Mouse (Mus musculus): ENCODE measurements around the gene Mccc2. TPM values are rescaled to one million over a fixed set of nuclear protein-coding genes. Genes with fewer than 3 reads are reported as not detected.
"Not testable (repeated sequence)": the region's sequence is repeated elsewhere in the genome, so short reads cannot be mapped to it uniquely, and the experiment has no call there.

Gene Mccc2
- polyA plus RNA-seq (2014; fragmentation: Nextera tagmentation; extraction: Ambion mirVana): 35.1 and 39.8 TPM in 2 replicates

DNA sequence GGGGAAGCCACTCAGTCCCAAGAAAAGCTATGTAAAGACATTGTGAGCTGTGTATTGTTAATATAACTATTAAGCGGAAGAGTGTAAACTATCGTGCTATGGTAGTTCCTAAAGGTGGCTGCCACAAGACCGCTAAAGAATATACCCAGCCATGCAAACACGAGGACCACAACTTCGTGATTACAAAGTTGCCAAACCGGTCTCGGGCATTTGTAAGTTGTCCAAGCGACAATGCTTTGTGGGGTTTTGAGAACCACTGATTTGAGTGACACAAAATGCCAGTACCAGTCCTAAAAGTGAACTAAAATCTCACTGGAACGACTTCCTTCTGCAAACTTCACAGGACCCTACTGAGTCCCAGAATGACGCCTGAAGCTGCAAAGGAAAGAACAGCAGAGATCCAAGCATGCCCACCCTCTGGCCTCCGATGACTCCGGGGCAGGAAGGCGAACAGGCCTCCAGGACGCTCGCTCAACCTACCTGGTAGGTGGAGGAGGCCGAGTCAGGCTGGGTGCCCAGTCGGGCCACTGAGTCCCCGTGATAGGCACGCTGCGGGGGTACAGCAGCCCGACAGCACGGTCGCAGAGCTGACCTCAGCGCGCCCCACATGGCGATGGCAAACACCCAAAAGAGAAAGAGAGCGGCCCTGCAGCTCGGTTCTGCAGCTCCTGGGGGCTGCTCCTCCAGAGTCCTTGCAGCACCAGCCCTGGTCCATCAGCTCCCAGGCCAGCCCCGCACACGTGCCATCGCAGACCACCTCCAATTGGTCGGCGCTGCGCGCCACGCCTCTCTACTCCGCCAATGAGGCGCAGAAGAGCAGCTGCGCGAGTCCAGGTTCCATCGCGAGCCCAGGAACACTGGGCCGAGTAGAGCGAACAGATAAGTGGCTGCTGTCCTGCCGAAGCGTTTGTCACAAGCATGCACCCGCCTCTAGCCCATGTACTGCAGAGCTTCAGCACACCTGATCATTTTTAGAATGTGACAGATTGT is at the start of gene Mccc2:
Mccc2 (minus strand) TSS at position 734 of the 990 bp plus-strand sequence.
- Histone ChIP-seq H3K27ac (peak within 1 kb of the TSS; percentile 71), H3K9ac (peak within 1 kb of the TSS; percentile 87), H3K4me3 (replicated peaks; ENCODE audit: low read length) (peak within 1 kb of the TSS; percentile 76), H3K4me2 (replicated peaks) (peak within 1 kb of the TSS; percentile 87), H3K36me3 (replicated peaks; ENCODE audit: control insufficient read depth, insufficient read depth) (peaks cover under 1% of the 10 kb centered on the region; the same call in 1 of the 2 replicates), H3K27me3 (ENCODE audit: control insufficient read depth, insufficient read depth, low read length) (no peaks in the 10 kb centered on the region), H3K9me3 (ENCODE audit: control insufficient read depth, low read length) (no peaks in the 10 kb centered on the region), H3K4me1 (replicated peaks; ENCODE audit: control insufficient read depth, insufficient read depth, low read length) (peaks cover 15% of the 10 kb centered on the region)
- 4% methylated on average over 47 of the region's 47 CpGs for WGBS
- ATAC-seq (ENCODE audit: low FRiP score): peak; percentile 100
- DNase-seq (ENCODE audit: low spot score): peak; percentile 92

DNA sequence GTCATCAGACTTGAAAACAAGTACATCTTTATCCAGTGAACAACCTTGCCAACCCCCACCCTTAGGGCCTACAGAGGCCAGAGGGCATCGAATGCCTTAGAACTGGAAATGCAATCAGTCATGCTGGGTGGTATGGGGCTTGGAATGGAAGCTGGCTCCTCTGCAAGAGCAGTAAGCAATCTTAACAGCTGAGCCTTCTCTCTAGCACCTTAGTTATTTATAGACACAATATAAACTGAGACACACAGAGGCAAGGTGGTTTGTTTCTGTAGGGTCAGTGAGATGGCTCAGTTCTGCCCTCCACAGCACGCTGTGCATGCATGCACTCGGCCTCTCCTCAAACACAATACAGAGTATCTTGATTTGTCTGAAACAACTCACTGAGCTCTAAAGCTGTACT is 48.5 kb upstream of the Mccc2 start:
- DNase-seq (ENCODE audit: low spot score): no peak
- no peak overlapping the region for H3K4me2 ChIP-seq (replicated peaks)
- no peak for ATAC-seq (ENCODE audit: low FRiP score)
- no peaks in the 10 kb centered on the region for H3K4me1 ChIP-seq (replicated peaks; ENCODE audit: control insufficient read depth, insufficient read depth, low read length)
- H3K36me3 ChIP-seq (replicated peaks; ENCODE audit: control insufficient read depth, insufficient read depth): peaks cover 84% of the 10 kb centered on the region
- 95% methylated on average over 3 of the region's 3 CpGs for WGBS
- no peak overlapping the region for H3K27ac ChIP-seq
- no peaks in the 10 kb centered on the region for H3K27me3 ChIP-seq (ENCODE audit: control insufficient read depth, insufficient read depth, low read length)
- H3K4me3 ChIP-seq (replicated peaks; ENCODE audit: low read length): no peak overlapping the region
- no peak overlapping the region for H3K9ac ChIP-seq
- H3K9me3 ChIP-seq (ENCODE audit: control insufficient read depth, low read length): no peaks in the 10 kb centered on the region

DNA sequence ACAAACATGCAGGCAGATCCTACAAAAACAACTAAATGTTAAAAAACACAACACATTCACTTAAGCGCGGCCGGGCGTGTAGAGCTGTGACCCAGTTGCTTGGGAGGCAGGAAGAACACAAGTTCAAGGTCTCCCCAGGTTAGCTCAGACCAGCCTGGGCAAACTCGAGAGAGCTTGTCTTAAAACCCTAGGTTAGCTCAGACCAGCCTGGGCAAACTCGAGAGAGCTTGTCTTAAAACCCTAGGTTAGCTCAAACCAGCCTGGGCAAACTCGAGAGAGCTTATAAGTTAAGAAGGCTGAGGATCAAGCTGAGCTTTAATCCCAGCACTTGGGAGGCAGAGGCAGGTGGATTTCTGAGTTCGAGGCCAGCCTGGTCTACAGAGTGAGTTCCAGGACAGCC is 42.3 kb upstream of the Mccc2 start:
- DNase-seq (ENCODE audit: low spot score); ATAC-seq (ENCODE audit: low FRiP score); H3K27ac ChIP-seq; H3K27me3 ChIP-seq (ENCODE audit: control insufficient read depth, insufficient read depth, low read length); H3K4me3 ChIP-seq (replicated peaks; ENCODE audit: low read length); H3K4me2 ChIP-seq (replicated peaks); H3K9me3 ChIP-seq (ENCODE audit: control insufficient read depth, low read length); H3K9ac ChIP-seq; H3K4me1 ChIP-seq (replicated peaks; ENCODE audit: control insufficient read depth, insufficient read depth, low read length): not testable (repeated sequence)
- H3K36me3 ChIP-seq (replicated peaks; ENCODE audit: control insufficient read depth, insufficient read depth): peaks cover 92% of the 10 kb centered on the region
- 92% methylated on average over 8 of the region's 8 CpGs for WGBS

DNA sequence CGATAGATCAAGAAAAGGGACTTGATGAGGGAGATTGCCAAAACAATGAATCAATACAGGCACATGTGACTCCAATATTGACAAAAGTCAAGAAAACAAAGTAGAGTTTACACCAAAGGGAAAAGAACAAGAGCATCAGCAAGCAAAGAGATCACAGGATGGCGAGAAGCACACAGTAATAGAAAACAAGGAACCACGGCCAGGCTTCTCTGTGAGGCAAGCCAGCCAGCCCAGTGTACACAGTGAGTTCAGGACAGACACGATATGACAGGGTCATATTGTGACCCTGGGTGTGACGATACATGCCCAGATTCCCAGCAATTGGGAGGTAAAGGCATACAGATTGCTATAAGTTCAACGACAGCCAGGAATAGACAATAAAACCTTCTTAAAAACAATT is 10.6 kb upstream of the Mccc2 start:
- no peak overlapping the region for H3K4me2 ChIP-seq (replicated peaks)
- WGBS: 92% methylated on average over 6 of the region's 6 CpGs
- ATAC-seq (ENCODE audit: low FRiP score): no peak

DNA sequence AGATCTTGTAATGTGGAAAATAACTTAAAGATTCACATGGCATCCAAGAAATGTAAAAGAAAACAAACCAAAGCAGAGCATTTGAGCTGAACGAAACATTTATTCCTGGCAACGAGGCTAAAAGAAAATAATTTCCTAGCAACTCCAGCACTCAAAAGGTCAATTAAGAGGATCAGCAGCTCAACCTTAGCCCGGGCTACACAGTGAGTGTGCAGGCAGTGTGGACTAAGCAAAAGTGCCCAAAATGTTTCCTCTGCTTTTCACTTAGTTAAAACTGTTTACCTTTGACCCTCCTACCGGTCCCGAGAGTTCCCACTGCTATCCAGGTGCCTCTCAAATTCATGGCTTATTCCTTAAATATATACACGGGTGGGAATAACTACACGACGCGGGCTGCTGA is 1.5 kb upstream of the Mccc2 start:
- H3K4me2 ChIP-seq (replicated peaks): no peak overlapping the region
- H3K4me1 ChIP-seq (replicated peaks; ENCODE audit: control insufficient read depth, insufficient read depth, low read length): peaks cover 15% of the 10 kb centered on the region
- no peak overlapping the region for H3K9ac ChIP-seq
- ATAC-seq (ENCODE audit: low FRiP score) (no peak), DNase-seq (ENCODE audit: low spot score) (no peak)
- H3K27ac ChIP-seq: no peak overlapping the region
- H3K4me3 ChIP-seq (replicated peaks; ENCODE audit: low read length): no peak overlapping the region
- WGBS: 91% methylated on average over 9 of the region's 9 CpGs
- no peaks in the 10 kb centered on the region for H3K9me3 ChIP-seq (ENCODE audit: control insufficient read depth, low read length)
- H3K36me3 ChIP-seq (replicated peaks; ENCODE audit: control insufficient read depth, insufficient read depth): peaks cover 8% of the 10 kb centered on the region
- no peaks in the 10 kb centered on the region for H3K27me3 ChIP-seq (ENCODE audit: control insufficient read depth, insufficient read depth, low read length)

More for the DNA sequence above, 10.6 kb upstream of the Mccc2 start:
- Histone ChIP-seq H3K27me3 (ENCODE audit: control insufficient read depth, insufficient read depth, low read length) (no peaks in the 10 kb centered on the region), H3K4me1 (replicated peaks; ENCODE audit: control insufficient read depth, insufficient read depth, low read length) (no peaks in the 10 kb centered on the region), H3K9me3 (ENCODE audit: control insufficient read depth, low read length) (no peaks in the 10 kb centered on the region), H3K27ac (no peak overlapping the region), H3K9ac (no peak overlapping the region), H3K36me3 (replicated peaks; ENCODE audit: control insufficient read depth, insufficient read depth) (peaks cover 88% of the 10 kb centered on the region), H3K4me3 (replicated peaks; ENCODE audit: low read length) (no peak overlapping the region)
- no peak for DNase-seq (ENCODE audit: low spot score)

GRCm38 (mm10) chr13:100015937-100016336 is 498 bp upstream of the Mccc2 start:
- Histone ChIP-seq H3K9ac (peak overlapping the region; percentile 87), H3K4me2 (replicated peaks) (peak overlapping the region; percentile 87), H3K27me3 (ENCODE audit: control insufficient read depth, insufficient read depth, low read length) (no peaks in the 10 kb centered on the region), H3K27ac (peak overlapping the region; percentile 10; the same call in 1 of the 2 replicates), H3K4me1 (replicated peaks; ENCODE audit: control insufficient read depth, insufficient read depth, low read length) (peaks cover 15% of the 10 kb centered on the region), H3K4me3 (replicated peaks; ENCODE audit: low read length) (peak overlapping the region; percentile 76), H3K9me3 (ENCODE audit: control insufficient read depth, low read length) (no peaks in the 10 kb centered on the region), H3K36me3 (replicated peaks; ENCODE audit: control insufficient read depth, insufficient read depth) (peaks cover 4% of the 10 kb centered on the region; the same call in 1 of the 2 replicates)
- ATAC-seq (ENCODE audit: low FRiP score): no peak
- WGBS: 7% methylated on average over 8 of the region's 8 CpGs
- no peak for DNase-seq (ENCODE audit: low spot score)

- no peak for DNase-seq (ENCODE audit: low spot score)
- Histone ChIP-seq H3K9ac (no peak overlapping the region), H3K4me3 (replicated peaks; ENCODE audit: low read length) (no peak overlapping the region), H3K27ac (no peak overlapping the region), H3K4me2 (replicated peaks) (no peak overlapping the region), H3K27me3 (ENCODE audit: control insufficient read depth, insufficient read depth, low read length) (no peaks in the 10 kb centered on the region), H3K9me3 (ENCODE audit: control insufficient read depth, low read length) (no peaks in the 10 kb centered on the region), H3K4me1 (replicated peaks; ENCODE audit: control insufficient read depth, insufficient read depth, low read length) (no peaks in the 10 kb centered on the region), H3K36me3 (replicated peaks; ENCODE audit: control insufficient read depth, insufficient read depth) (no peaks in the 10 kb centered on the region)
- ATAC-seq (ENCODE audit: low FRiP score): no peak
- 90% methylated on average over 12 of the region's 12 CpGs for WGBS
These were observed 9.4 kb downstream of the Mccc2 start for GRCm38 (mm10) chr13:100005911-100006496.

GRCm38 (mm10) chr13:100001790-100002196 is 13.6 kb downstream of the Mccc2 start:
- peak; percentile 46; the same call in 1 of the 2 replicates for ATAC-seq (ENCODE audit: low FRiP score)
- 28% methylated on average over 5 of the region's 5 CpGs for WGBS
- H3K4me3 ChIP-seq (replicated peaks; ENCODE audit: low read length): no peak overlapping the region

DNA sequence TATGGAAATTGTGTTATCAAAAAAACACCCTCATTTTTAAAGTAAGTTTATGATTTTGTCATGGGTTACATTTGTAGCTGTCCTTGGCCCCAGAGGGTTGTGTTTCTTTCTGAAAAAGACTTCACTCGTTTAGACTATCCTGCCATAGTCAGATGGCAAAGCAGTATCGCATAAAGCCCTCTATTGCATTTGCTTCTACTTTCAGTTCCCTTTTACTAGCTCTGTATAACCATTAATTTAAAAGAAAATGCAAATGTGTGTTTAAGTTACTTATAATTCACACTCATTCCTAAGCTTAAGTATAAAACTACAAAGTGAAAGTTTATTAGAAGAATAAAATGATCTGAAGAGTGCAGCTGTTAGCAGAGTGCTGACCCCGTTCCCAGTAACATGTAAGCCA is 16.4 kb downstream of the Mccc2 start:
- H3K27ac ChIP-seq: no peak overlapping the region
- H3K36me3 ChIP-seq (replicated peaks; ENCODE audit: control insufficient read depth, insufficient read depth): no peaks in the 10 kb centered on the region
- H3K9me3 ChIP-seq (ENCODE audit: control insufficient read depth, low read length): no peaks in the 10 kb centered on the region
- no peaks in the 10 kb centered on the region for H3K4me1 ChIP-seq (replicated peaks; ENCODE audit: control insufficient read depth, insufficient read depth, low read length)
- no peak overlapping the region for H3K9ac ChIP-seq
- no peak for DNase-seq (ENCODE audit: low spot score)
- 94% methylated on average over 3 of the region's 3 CpGs for WGBS
- no peak overlapping the region for H3K4me3 ChIP-seq (replicated peaks; ENCODE audit: low read length)
- no peak for ATAC-seq (ENCODE audit: low FRiP score)
- H3K27me3 ChIP-seq (ENCODE audit: control insufficient read depth, insufficient read depth, low read length): no peaks in the 10 kb centered on the region
- no peak overlapping the region for H3K4me2 ChIP-seq (replicated peaks)

More at GRCm38 (mm10) chr13:100001790-100002196, 13.6 kb downstream of the Mccc2 start:
- peak; percentile 79 for DNase-seq (ENCODE audit: low spot score)
- Histone ChIP-seq H3K9ac (no peak overlapping the region), H3K4me2 (replicated peaks) (no peak overlapping the region), H3K27me3 (ENCODE audit: control insufficient read depth, insufficient read depth, low read length) (no peaks in the 10 kb centered on the region), H3K9me3 (ENCODE audit: control insufficient read depth, low read length) (no peaks in the 10 kb centered on the region), H3K27ac (no peak overlapping the region), H3K4me1 (replicated peaks; ENCODE audit: control insufficient read depth, insufficient read depth, low read length) (no peaks in the 10 kb centered on the region), H3K36me3 (replicated peaks; ENCODE audit: control insufficient read depth, insufficient read depth) (no peaks in the 10 kb centered on the region)
